Mouse (Mus musculus) neural tube, embryonic 13.5 days (tissue): Measurements from ENCODE around the gene Ptdss2. TPM values are rescaled to one million over a fixed set of nuclear protein-coding genes. Genes with fewer than 3 reads are reported as not detected.

Source experiments
- ATAC-seq: fragments of 200-750 bp; cut with Nextera tagmentation; 2 replicates; pipeline ENCODE4 v1.8.0; 2017; ENCODE audit warnings: low read depth, mild to moderate bottlenecking, moderate TSS enrichment, moderate library complexity
- H3K27ac ChIP-seq: fragments of 300-500 bp; sonication (generic); replicated peaks from 2 replicates; pipeline ENCODE4 v1.5.1; 2015; ENCODE audit warnings: moderate library complexity, mild to moderate bottlenecking, inconsistent platforms
- H3K27me3 ChIP-seq: fragments of 300-500 bp; sonication (generic); 2 replicates; pipeline ENCODE4 v1.6.1; 2015; ENCODE audit warnings: mild to moderate bottlenecking, inconsistent platforms
- H3K36me3 ChIP-seq: fragments of 300-500 bp; sonication (generic); 2 replicates; pipeline ENCODE4 v1.6.1; 2015; ENCODE audit warnings: mild to moderate bottlenecking, inconsistent platforms
- H3K4me1 ChIP-seq: fragments of 300-500 bp; sonication (generic); replicated peaks from 2 replicates; pipeline ENCODE4 v1.6.1; 2015; ENCODE audit warnings: inconsistent platforms
- H3K4me2 ChIP-seq: fragments of 300-500 bp; sonication (generic); 2 replicates; pipeline ENCODE4 v1.6.1; 2015; ENCODE audit warnings: inconsistent platforms, mild to moderate bottlenecking, moderate library complexity
- H3K4me3 ChIP-seq: fragments of 300-500 bp; sonication (generic); 2 replicates; pipeline ENCODE4 v1.5.1; 2015; ENCODE audit warnings: mild to moderate bottlenecking, inconsistent platforms
- H3K9ac ChIP-seq: fragments of 300-500 bp; sonication (generic); 2 replicates; pipeline ENCODE4 v1.6.1; 2015; ENCODE audit warnings: moderate library complexity, mild to moderate bottlenecking, inconsistent platforms
- H3K9me3 ChIP-seq: fragments of 300-500 bp; sonication (generic); 2 replicates; pipeline ENCODE4 v1.6.1; 2016; ENCODE audit warnings: inconsistent platforms
- WGBS: fragments of 180-500 bp; shearing (Covaris S2); methylation state at CpG from one replicate; pipeline ENCODE4 v1.1.7; 2015; 5-methylcytosine and 5-hydroxymethylcytosine counted together
- polyA plus RNA-seq: library from polyadenylated mRNA; unstranded; fragments of >200 nt; fragmentation: Nextera tagmentation; extraction: Ambion mirVana; gene quantifications from 2 replicates; pipeline ENCODE4 v1.2.1, GENCODE M21; 2015

Ptdss2 gene
- polyA plus RNA-seq, 1 experiment from 2014 or later = 77.7 TPM

DNA sequence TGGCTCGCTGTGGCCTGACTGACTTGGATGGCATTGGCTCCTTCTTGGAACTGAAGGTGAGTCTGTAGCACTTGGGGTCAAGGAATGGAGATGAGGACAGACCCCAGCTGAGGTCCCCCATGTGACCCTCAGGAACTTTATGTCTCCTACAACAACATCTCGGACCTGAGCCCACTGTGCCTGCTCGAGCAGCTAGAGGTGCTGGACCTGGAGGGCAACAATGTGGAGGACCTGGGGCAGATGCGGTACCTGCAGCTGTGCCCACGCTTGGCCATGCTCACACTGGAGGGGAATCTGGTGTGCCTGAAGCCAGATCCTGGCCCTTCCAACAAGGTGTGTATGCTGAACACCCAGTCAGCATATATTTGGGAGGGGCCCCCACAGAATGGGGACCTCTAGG lies 83.3 kb downstream of the Ptdss2 start:
- H3K4me1 ChIP-seq = no peaks in the 10 kb centered on the region
- H3K27me3 ChIP-seq = no peaks in the 10 kb centered on the region
- 83% methylated on average over 5 of the region's 5 CpGs for WGBS

DNA sequence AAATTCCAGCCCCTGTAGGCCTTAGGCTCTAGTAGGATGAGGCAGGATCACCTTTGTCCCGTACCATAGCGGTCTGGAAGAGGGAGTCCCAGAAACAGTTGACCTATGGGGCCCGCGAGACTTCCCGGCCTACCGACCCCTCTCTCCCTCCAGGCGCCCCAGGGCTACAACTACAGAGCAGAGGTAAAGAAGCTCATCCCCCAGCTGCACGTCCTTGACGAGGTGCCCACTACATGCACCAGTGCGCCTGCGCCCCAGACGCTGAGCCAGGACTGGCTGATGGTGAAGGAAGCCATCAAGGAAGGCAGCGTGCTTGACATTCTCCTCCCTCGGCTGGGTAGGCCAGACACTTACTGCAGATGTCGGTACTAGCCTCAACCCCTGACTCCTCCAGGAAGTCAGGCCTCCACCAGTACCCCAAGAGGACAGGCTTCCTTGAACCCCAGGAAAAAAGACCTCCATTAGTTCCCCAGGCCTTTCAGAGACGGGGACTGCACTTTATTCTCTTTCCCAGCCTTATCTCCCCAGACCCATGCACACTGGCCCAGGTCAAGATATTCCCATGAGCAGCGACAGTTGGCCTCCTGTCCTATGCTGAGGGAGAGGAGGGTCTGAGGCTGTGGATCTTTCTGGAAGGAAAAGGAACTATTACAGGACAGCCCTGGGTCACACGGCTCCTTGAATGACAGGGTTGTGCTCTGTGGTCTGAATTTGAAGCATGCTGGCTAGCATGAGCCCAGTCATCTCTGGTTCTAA lies 84.2 kb downstream of the Ptdss2 start:
- H3K36me3 ChIP-seq = no peaks in the 10 kb centered on the region
- H3K9me3 ChIP-seq = no peaks in the 10 kb centered on the region
- 93% methylated on average over 18 of the region's 18 CpGs for WGBS
- H3K9ac ChIP-seq = no peak overlapping the region
- H3K4me1 ChIP-seq = no peaks in the 10 kb centered on the region
- ATAC-seq = no peak
- H3K4me3 ChIP-seq = no peak overlapping the region
- no peak overlapping the region for H3K27ac ChIP-seq
- H3K4me2 ChIP-seq = no peak overlapping the region
- H3K27me3 ChIP-seq = no peaks in the 10 kb centered on the region

More for the DNA sequence above, 83.3 kb downstream of the Ptdss2 start:
- Histone ChIP-seq H3K4me3 (no peak overlapping the region), H3K9me3 (no peaks in the 10 kb centered on the region), H3K4me2 (no peak overlapping the region), H3K9ac (no peak overlapping the region), H3K36me3 (no peaks in the 10 kb centered on the region), H3K27ac (no peak overlapping the region)
- ATAC-seq = no peak

Other genes starting within 250 kb of the Ptdss2 start
- 258 and 283 TPM in 2 replicates for gene Psmd13, start 240.4 kb upstream of the Ptdss2 start, polyA plus RNA-seq
- 42.3 and 46.8 TPM in 2 replicates for gene Sirt3, start 240.1 kb upstream of the Ptdss2 start, polyA plus RNA-seq
- 0.91 TPM in 1 of 2 replicates, not detected in the other for gene Cox8b, start 221.9 kb upstream of the Ptdss2 start, polyA plus RNA-seq
- 0.10 and 0.18 TPM in 2 replicates for gene Nlrp6, start 201.5 kb upstream of the Ptdss2 start, polyA plus RNA-seq
- 7.6 and 8.2 TPM in 2 replicates for gene Pgghg, start 181.0 kb upstream of the Ptdss2 start, polyA plus RNA-seq
- gene Ifitm5, start 172.1 kb upstream of the Ptdss2 start, polyA plus RNA-seq = 1.4 and 2.1 TPM in 2 replicates
- gene Gm45717, start 166.4 kb upstream of the Ptdss2 start, polyA plus RNA-seq = not detected in 2 replicates
- gene Ifitm2, start 166.4 kb upstream of the Ptdss2 start, polyA plus RNA-seq = 271 and 311 TPM in 2 replicates
- 20.3 and 26.7 TPM in 2 replicates for gene Ifitm1, start 155.2 kb upstream of the Ptdss2 start, polyA plus RNA-seq
- gene Ifitm3, start 111.6 kb upstream of the Ptdss2 start, polyA plus RNA-seq = 35.9 and 40.0 TPM in 2 replicates
- gene Ifitm6, start 104.5 kb upstream of the Ptdss2 start, polyA plus RNA-seq = 0.63 and 0.81 TPM in 2 replicates
- not detected in 2 replicates for gene Gm17387, start 93.3 kb upstream of the Ptdss2 start, polyA plus RNA-seq
- gene B4galnt4, start 61.3 kb upstream of the Ptdss2 start, polyA plus RNA-seq = 39.2 and 41.0 TPM in 2 replicates
- gene Pkp3, start 44.2 kb upstream of the Ptdss2 start, polyA plus RNA-seq = 0.38 and 1.2 TPM in 2 replicates
- gene Sigirr, start 21.8 kb upstream of the Ptdss2 start, polyA plus RNA-seq = 1.5 and 3.5 TPM in 2 replicates
- gene Ano9, start 4.6 kb upstream of the Ptdss2 start, polyA plus RNA-seq = 0.27 TPM in 1 of 2 replicates, not detected in the other
- 52.4 and 57.5 TPM in 2 replicates for gene Rnh1, start 50.5 kb downstream of the Ptdss2 start, polyA plus RNA-seq
- 130 and 139 TPM in 2 replicates for gene Hras, start 71.6 kb downstream of the Ptdss2 start, polyA plus RNA-seq
- 7.6 and 9.0 TPM in 2 replicates for gene Lrrc56, start 71.8 kb downstream of the Ptdss2 start, polyA plus RNA-seq
- gene Lmntd2, start 91.7 kb downstream of the Ptdss2 start, polyA plus RNA-seq = 1.3 and 1.5 TPM in 2 replicates
- gene Rassf7, start 93.5 kb downstream of the Ptdss2 start, polyA plus RNA-seq = 29.8 and 31.7 TPM in 2 replicates
- 71.4 and 74.1 TPM in 2 replicates for gene Phrf1, start 106.4 kb downstream of the Ptdss2 start, polyA plus RNA-seq
- 1.0 and 1.4 TPM in 2 replicates for gene Irf7, start 144.1 kb downstream of the Ptdss2 start, polyA plus RNA-seq
- not detected in 2 replicates for gene Cdhr5, start 154.4 kb downstream of the Ptdss2 start, polyA plus RNA-seq
- 3.3 and 5.8 TPM in 2 replicates for gene Sct, start 156.8 kb downstream of the Ptdss2 start, polyA plus RNA-seq
- 0.54 and 1.3 TPM in 2 replicates for gene Drd4, start 169.6 kb downstream of the Ptdss2 start, polyA plus RNA-seq
- 150 and 156 TPM in 2 replicates for gene Deaf1, start 205.3 kb downstream of the Ptdss2 start, polyA plus RNA-seq
- 58.7 and 60.8 TPM in 2 replicates for gene Tmem80, start 205.4 kb downstream of the Ptdss2 start, polyA plus RNA-seq
- gene Eps8l2, start 216.5 kb downstream of the Ptdss2 start, polyA plus RNA-seq = 0.43 and 0.76 TPM in 2 replicates